Mouse (Mus musculus) heart, embryonic 11.5 days (tissue): ENCODE measurements around the gene Pqlc2. TPM values are rescaled to one million over a fixed set of nuclear protein-coding genes. Genes with fewer than 3 reads are reported as not detected.

ENCODE experiments used
- ATAC-seq: fragments of 200-750 bp; cut with Nextera tagmentation; replicated peaks from 2 replicates; pipeline ENCODE4 v1.8.0; 2017; ENCODE audit warnings: moderate library complexity; ENCODE audit not compliant: insufficient number of reproducible peaks, low FRiP score, low TSS enrichment
- H3K27ac ChIP-seq: fragments of 300-500 bp; sonication (generic); 2 replicates; pipeline ENCODE4 v1.5.1; 2014; ENCODE audit warnings: mild to moderate bottlenecking, low read depth, low read length
- H3K27me3 ChIP-seq: fragments of 300-500 bp; sonication (generic); 2 replicates; pipeline ENCODE4 v1.6.1; 2014; ENCODE audit warnings: mild to moderate bottlenecking, low read length, mixed read lengths; ENCODE audit not compliant: control insufficient read depth, insufficient read depth
- H3K36me3 ChIP-seq: fragments of 300-500 bp; sonication (generic); 2 replicates; pipeline ENCODE4 v1.6.1; 2014; ENCODE audit warnings: mild to moderate bottlenecking, low read length, moderate library complexity, mixed read lengths; ENCODE audit not compliant: control insufficient read depth, insufficient read depth
- H3K4me1 ChIP-seq: fragments of 300-500 bp; sonication (generic); 2 replicates; pipeline ENCODE4 v1.6.1; 2014; ENCODE audit warnings: low read length; ENCODE audit not compliant: control insufficient read depth, insufficient read depth
- H3K4me2 ChIP-seq: fragments of 300-500 bp; sonication (generic); 2 replicates; pipeline ENCODE4 v1.6.1; 2014; ENCODE audit warnings: mild to moderate bottlenecking, moderate library complexity
- H3K4me3 ChIP-seq: fragments of 300-500 bp; sonication (generic); 2 replicates; pipeline ENCODE4 v1.5.1; 2014; ENCODE audit warnings: low read depth, low read length
- H3K9ac ChIP-seq: fragments of 300-500 bp; sonication (generic); 2 replicates; pipeline ENCODE4 v1.6.1; 2014; ENCODE audit warnings: mild to moderate bottlenecking, low read depth, low read length, moderate library complexity
- H3K9me3 ChIP-seq: fragments of 300-500 bp; sonication (generic); replicated peaks from 2 replicates; pipeline ENCODE4 v1.6.1; 2016; ENCODE audit warnings: low read length; ENCODE audit not compliant: control insufficient read depth
- WGBS: fragments of 180-500 bp; shearing (Covaris S2); extraction: QIAGEN DNeasy Blood & Tissue Kit; methylation state at CpG from one replicate; pipeline ENCODE4 v1.1.7; 2014; ENCODE audit not compliant: insufficient replicate concordance; 5-methylcytosine and 5-hydroxymethylcytosine counted together
- polyA plus RNA-seq: library from polyadenylated mRNA; unstranded; fragments of >200 nt; fragmentation: Nextera tagmentation; extraction: Ambion mirVana; gene quantifications from 2 replicates; pipeline ENCODE4 v1.2.1, GENCODE M21; 2014

Pqlc2 gene
- polyA plus RNA-seq, 1 experiment from 2014 or later: 12.8 TPM

DNA sequence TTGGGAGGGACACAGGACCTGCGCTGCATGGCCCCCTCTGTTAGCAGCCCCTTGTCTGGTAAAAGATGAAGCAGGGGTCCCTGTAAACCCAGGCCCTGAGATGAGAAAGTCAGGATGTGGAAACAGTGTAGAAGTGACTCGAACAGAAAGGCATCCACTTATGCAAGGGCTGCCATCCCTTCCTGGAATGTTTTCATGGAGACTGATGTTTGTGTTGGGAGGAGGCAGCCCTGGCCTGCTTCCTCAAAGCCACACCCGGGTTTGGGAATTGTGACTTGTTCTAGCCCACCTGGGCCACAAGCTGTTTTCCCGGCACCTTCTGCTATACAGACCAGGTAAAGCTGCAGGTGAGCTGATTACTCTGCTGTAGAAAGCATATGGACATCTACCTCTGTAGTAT lies 54.4 kb downstream of the Pqlc2 start:
- Histone ChIP-seq H3K9ac (no peak overlapping the region), H3K4me1 (peaks cover 11% of the 10 kb centered on the region), H3K36me3 (peaks cover 11% of the 10 kb centered on the region; the same call in 1 of the 2 replicates), H3K9me3 (no peaks in the 10 kb centered on the region), H3K4me2 (no peak overlapping the region), H3K4me3 (no peak overlapping the region), H3K27ac (no peak overlapping the region), H3K27me3 (no peaks in the 10 kb centered on the region)
- WGBS: 71% methylated on average over 4 of the region's 4 CpGs
- ATAC-seq: no peak

DNA sequence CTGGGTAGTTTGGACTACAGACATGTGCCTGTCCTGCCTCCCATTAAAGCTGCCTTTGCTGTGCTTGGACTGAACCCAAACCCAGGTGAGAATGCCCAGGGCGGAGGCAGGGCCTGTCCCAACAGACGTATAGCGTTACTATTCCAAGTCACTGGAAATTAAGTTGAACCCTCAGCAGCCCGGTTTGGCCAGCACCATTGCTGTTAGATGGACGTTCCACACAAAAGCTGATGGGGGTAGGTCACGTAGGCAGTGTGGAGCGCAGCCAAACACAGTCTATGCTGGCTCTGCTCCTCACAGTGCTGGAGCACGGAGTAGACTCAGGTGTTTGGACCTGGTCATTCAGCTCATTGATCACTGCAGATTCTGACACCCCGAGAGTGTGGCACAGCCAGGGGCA lies 57.3 kb downstream of the Pqlc2 start:
- H3K4me1 ChIP-seq: peaks cover 40% of the 10 kb centered on the region
- H3K27me3 ChIP-seq: no peaks in the 10 kb centered on the region
- peaks cover 6% of the 10 kb centered on the region; the same call in 1 of the 2 replicates for H3K36me3 ChIP-seq
- WGBS: 88% methylated on average over 9 of the region's 9 CpGs
- no peak for ATAC-seq
- no peaks in the 10 kb centered on the region for H3K9me3 ChIP-seq
- H3K4me3 ChIP-seq: no peak overlapping the region
- no peak overlapping the region for H3K9ac ChIP-seq
- no peak overlapping the region for H3K27ac ChIP-seq
- H3K4me2 ChIP-seq: no peak overlapping the region

DNA sequence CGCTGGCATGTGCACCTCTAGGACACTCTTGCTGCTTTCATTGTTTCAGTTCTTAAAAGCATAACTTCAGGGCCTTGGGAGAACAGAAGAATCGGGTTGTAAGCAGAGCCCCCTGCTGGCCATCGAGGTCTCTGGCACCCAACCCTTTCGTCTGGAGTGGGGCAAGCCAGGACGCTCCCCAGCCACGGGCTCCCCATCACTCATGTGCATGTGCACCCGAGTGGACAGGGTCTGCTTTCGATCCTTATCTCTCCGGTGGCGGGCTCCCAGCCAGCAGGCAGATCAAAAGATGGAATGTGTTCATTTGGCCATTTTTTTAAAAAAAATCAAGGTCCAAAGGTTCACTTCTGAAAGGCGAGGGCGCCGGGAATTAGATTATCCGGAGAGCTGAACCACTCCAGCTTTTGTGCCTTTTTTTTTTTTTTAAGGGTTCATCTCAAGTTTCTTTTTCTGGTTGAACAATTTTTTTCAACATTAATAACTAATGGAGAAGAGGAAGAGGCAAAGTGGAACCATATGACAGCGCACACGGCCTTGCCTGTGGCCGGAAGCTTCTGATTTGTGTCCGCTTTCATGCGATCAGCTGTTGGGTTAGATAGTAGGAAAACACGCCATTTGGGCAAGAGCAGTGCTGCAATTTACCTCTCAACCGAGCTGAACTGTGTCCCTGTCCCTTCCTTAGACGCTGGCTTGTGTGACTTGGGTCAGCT lies 58.3 kb downstream of the Pqlc2 start:
- Histone ChIP-seq H3K4me1 (peaks cover 49% of the 10 kb centered on the region), H3K27ac (no peak overlapping the region), H3K4me3 (no peak overlapping the region), H3K36me3 (no peaks in the 10 kb centered on the region), H3K9me3 (no peaks in the 10 kb centered on the region), H3K9ac (no peak overlapping the region), H3K27me3 (no peaks in the 10 kb centered on the region), H3K4me2 (no peak overlapping the region)
- ATAC-seq: peak; percentile 50; the same call in 1 of the 2 replicates
- WGBS: 61% methylated on average over 22 of the region's 22 CpGs

DNA sequence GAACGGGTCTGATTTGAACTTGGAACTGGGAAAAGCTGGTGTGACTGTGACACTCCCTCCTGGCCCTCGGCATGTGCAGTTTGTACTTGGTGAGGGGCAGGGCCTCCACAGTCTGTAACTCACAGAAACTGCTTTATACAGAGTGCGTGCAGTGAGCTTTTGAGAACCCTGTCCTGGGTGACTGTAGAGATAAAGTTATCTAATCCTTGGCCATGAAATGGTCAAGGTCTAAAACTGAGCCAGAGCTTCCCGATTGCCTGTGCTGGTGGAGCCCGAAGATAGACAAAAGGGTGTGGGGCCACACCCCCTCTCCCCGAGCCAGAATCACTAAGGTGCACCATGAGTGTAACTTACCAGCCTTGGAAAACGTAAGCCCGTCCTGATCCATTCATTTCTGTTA lies 59.6 kb downstream of the Pqlc2 start:
- 39% methylated on average over 8 of the region's 8 CpGs for WGBS
- Histone ChIP-seq H3K27ac (no peak overlapping the region), H3K4me2 (no peak overlapping the region), H3K9me3 (no peaks in the 10 kb centered on the region), H3K27me3 (no peaks in the 10 kb centered on the region), H3K9ac (no peak overlapping the region), H3K36me3 (no peaks in the 10 kb centered on the region), H3K4me3 (no peak overlapping the region), H3K4me1 (peaks cover 60% of the 10 kb centered on the region)
- ATAC-seq: no peak

DNA sequence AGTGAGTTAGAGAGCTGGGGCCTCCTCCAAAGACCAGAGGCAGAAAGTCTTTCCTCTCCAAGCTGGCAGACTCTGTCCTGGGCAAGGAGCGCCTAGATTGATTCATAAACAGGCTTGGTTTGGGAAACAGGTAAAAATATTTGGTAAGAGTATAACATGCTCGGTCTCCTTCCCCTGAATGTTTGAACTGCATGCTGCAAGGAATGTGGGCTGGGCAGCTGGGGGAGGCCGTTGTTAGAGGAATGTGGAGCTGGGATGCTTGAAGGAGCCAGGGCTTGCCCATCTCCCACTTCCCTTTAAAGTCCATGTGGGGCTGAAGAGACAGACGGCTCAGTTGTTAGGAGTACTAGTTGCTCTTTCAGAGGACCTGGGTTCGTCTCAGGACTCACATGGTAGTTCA lies 60.5 kb downstream of the Pqlc2 start:
- Histone ChIP-seq H3K4me1 (peaks cover 65% of the 10 kb centered on the region), H3K9ac (no peak overlapping the region), H3K9me3 (no peaks in the 10 kb centered on the region), H3K36me3 (no peaks in the 10 kb centered on the region), H3K27ac (0 out of 2 replicates have a peak overlapping the region, but pooled peaks have one; percentile 10), H3K4me2 (no peak overlapping the region), H3K4me3 (no peak overlapping the region), H3K27me3 (no peaks in the 10 kb centered on the region)
- 38% methylated on average over 5 of the region's 5 CpGs for WGBS
- ATAC-seq: no peak

DNA sequence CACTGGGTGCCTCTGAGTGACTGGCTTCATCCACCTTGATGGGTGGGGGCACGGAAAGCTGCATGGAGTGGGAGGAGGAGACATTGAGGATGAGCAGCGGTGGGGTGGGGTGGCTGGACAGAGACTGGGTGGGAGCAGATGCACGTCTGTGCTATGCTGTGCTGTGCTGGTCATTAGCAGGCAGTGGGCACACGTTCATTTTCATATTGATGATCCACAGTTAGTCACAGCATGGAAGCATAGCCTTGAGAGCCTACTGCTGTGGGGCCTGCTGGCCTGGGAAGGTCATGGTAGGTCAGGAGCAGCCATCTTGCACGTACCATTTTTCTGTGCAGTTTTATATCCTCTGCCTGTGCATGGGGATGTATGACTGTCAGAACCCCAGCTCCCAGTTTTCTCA lies 61.8 kb downstream of the Pqlc2 start:
- no peak for ATAC-seq
- no peaks in the 10 kb centered on the region for H3K9me3 ChIP-seq
- H3K27me3 ChIP-seq: no peaks in the 10 kb centered on the region
- peaks cover 65% of the 10 kb centered on the region for H3K4me1 ChIP-seq
- H3K36me3 ChIP-seq: no peaks in the 10 kb centered on the region
- H3K4me3 ChIP-seq: no peak overlapping the region
- no peak overlapping the region for H3K4me2 ChIP-seq
- WGBS: 90% methylated on average over 5 of the region's 5 CpGs
- H3K27ac ChIP-seq: no peak overlapping the region; the same call in 1 of the 2 replicates
- no peak overlapping the region for H3K9ac ChIP-seq

DNA sequence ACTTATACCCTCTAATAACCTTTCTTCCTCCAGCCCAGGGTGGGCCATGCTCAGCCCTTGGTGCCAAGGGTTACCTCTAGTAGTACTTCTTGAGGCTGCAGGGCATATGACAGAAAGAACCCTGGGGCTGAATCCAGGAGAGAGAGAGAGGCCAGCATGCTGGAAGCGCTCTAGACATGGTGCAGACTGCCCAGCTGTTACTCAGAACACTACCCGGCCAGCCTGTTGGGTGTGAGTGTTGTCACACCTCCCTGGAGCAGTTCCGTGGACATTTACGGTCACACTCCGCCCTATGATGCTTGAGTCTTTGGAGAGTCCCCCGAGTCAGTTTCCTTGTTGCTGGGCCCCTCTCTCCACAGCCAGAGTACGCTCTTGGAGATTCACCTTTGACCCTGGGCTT lies 62.5 kb downstream of the Pqlc2 start:
- ATAC-seq: no peak
- Histone ChIP-seq H3K9me3 (no peaks in the 10 kb centered on the region), H3K27ac (no peak overlapping the region), H3K36me3 (no peaks in the 10 kb centered on the region), H3K27me3 (no peaks in the 10 kb centered on the region), H3K4me2 (no peak overlapping the region), H3K9ac (no peak overlapping the region), H3K4me3 (no peak overlapping the region), H3K4me1 (peaks cover 71% of the 10 kb centered on the region)
- WGBS: 73% methylated on average over 7 of the region's 7 CpGs

DNA sequence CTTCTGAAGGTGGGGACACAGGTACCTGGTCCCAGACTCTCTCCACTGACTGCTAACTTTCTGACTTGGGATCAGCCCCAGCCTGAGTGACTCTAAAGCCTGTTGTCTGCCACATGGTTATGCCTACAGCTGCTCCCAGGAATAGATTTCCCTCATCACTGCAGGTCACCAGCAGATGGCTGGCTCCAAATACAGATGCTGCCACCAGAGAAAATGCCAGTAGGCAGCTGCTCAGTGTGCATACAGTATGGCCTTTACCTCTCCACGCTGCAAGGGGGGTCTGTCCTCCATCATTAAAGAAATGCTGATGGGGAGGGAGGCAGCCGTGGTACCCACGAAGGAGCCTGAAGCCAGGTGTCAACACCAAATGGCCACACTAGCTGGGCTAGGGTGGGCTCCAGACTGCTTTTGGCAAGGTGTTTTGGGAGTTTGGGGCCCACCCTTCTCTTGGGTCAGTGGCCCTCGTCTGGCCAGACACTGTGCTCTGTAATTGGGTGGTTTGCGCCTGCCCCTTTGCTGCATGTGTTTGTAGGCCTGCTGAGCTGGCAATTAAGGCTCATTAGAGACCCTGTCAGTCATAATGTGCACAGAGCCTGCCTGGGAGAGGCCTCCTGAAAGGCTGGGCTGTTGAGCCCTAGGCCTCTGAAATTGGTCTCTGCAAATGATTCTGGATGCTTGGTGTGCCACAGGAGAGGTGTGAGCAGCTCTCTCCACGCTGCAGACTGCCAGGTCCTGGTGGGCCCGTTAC lies 64.2 kb downstream of the Pqlc2 start:
- Histone ChIP-seq H3K27ac (0 out of 2 replicates have a peak overlapping the region, but pooled peaks have one; percentile 35), H3K4me3 (no peak overlapping the region), H3K9me3 (no peaks in the 10 kb centered on the region), H3K27me3 (no peaks in the 10 kb centered on the region), H3K4me1 (peaks cover 77% of the 10 kb centered on the region), H3K36me3 (no peaks in the 10 kb centered on the region; the same call in 1 of the 2 replicates), H3K4me2 (no peak overlapping the region), H3K9ac (no peak overlapping the region)
- no peak for ATAC-seq
- 63% methylated on average over 7 of the region's 7 CpGs for WGBS
